Mouse (Mus musculus) left cerebral cortex, adult 2 months (tissue): ENCODE measurements around the gene Gm44805. TPM values are rescaled to one million over a fixed set of nuclear protein-coding genes. Genes with fewer than 3 reads are reported as not detected.

Experiments
- DNase-seq, 2 experiments: peaks; one replicate each; pipeline ENCODE4 v3.0.0; 2021 to 2022; ENCODE audit warnings: low spot score in 2 of 2, mixed read lengths in 1 of 2; ENCODE audit errors: extremely low spot score in 1 of 2
- H3K27ac ChIP-seq: fragments of 200-600 bp; 2 replicates; pipeline ENCODE4 v1.8.1; 2022
- H3K4me3 ChIP-seq: fragments of 200-600 bp; 2 replicates; pipeline ENCODE4 v1.8.1; 2022
- CTCF ChIP-seq: fragments of 200-600 bp; IDR thresholded peaks from 2 replicates; pipeline ENCODE4 v1.8.1; 2022; ENCODE audit warnings: antibody characterized with exemption, mild to moderate bottlenecking, moderate library complexity
- intact Hi-C: fragments of 180-260 bp; cut with DNase I; formaldehyde crosslinking; loops from one replicate; pipeline ENCODE4 v1.15.1; 2025
- long read RNA-seq, 2 experiments: library from polyadenylated mRNA; stranded (forward); transcript quantifications; one replicate each; pipeline ENCODE4 v2.0.0; 2021; ENCODE audit warnings: borderline mapping rate in 2 of 2
- total RNA-seq, 2 experiments: library from RNA; stranded (reverse); gene quantifications; 2 replicates each; pipeline ENCODE4 v1.2.3; 2021

Gm44805 gene
- not detected for total RNA-seq
- long read RNA-seq, experiment 1 = 0 reads
- long read RNA-seq, experiment 2 = 0 reads

- no peak for TF ChIP-seq CTCF
- Histone ChIP-seq H3K4me3 (no peak within 1 kb of the TSS), H3K27ac (no peak within 1 kb of the TSS)
- intact Hi-C loops = no loop called here
- DNase-seq = no peak
Observed at GRCm38 (mm10) chr7:19681202-19681694, at the start of gene Gm44805, which contains the start of gene Apoc4. Gene Gm44805 (minus strand): TSS chr7:19681423. Gene Apoc4 (minus strand): TSS chr7:19681479.

GRCm38 (mm10) chr7:19726541-19726940 is 45.3 kb upstream of the Gm44805 start:
- no peak for TF ChIP-seq CTCF
- intact Hi-C loops = no loop called here
- no peak for DNase-seq
- no peak overlapping the region for H3K27ac ChIP-seq
- H3K4me3 ChIP-seq = no peak overlapping the region

GRCm38 (mm10) chr7:19724167-19724566 is 42.9 kb upstream of the Gm44805 start:
- intact Hi-C loops = no loop called here
- no peak overlapping the region for H3K4me3 ChIP-seq
- TF ChIP-seq CTCF = no peak
- no peak for DNase-seq
- no peak overlapping the region for H3K27ac ChIP-seq

GRCm38 (mm10) chr7:19722754-19723195 is 41.6 kb upstream of the Gm44805 start:
- no peak overlapping the region for H3K4me3 ChIP-seq
- DNase-seq = no peak
- no peak for TF ChIP-seq CTCF
- intact Hi-C loops = no loop called here
- no peak overlapping the region for H3K27ac ChIP-seq

- no peak overlapping the region for H3K27ac ChIP-seq
- intact Hi-C loops = loop anchor here (10.0 kb wide), 1 partner anchor 714 kb away; the partner anchor contains the start of gene Irf2bp1
- no peak for DNase-seq
- H3K4me3 ChIP-seq = no peak overlapping the region
- TF ChIP-seq CTCF = no peak
Observed at GRCm38 (mm10) chr7:19719200-19719599, 38.0 kb upstream of the Gm44805 start.

GRCm38 (mm10) chr7:19718297-19718952 is 37.2 kb upstream of the Gm44805 start:
- Histone ChIP-seq H3K27ac (no peak overlapping the region), H3K4me3 (no peak overlapping the region)
- intact Hi-C loops = loop anchor here (10.0 kb wide), 1 partner anchor 714 kb away; the partner anchor contains the start of gene Irf2bp1
- DNase-seq = no peak
- no peak for TF ChIP-seq CTCF

GRCm38 (mm10) chr7:19717346-19717745 is 36.1 kb upstream of the Gm44805 start:
- intact Hi-C loops = loop anchor here (10.0 kb wide), 1 partner anchor 713 kb away; the partner anchor contains the start of gene Irf2bp1
- Histone ChIP-seq H3K4me3 (no peak overlapping the region), H3K27ac (no peak overlapping the region)
- no peak for TF ChIP-seq CTCF
- DNase-seq = no peak

GRCm38 (mm10) chr7:19716822-19717221 is 35.6 kb upstream of the Gm44805 start:
- peak overlapping the region; percentile 89 for H3K27ac ChIP-seq
- no peak for DNase-seq
- H3K4me3 ChIP-seq = no peak overlapping the region
- no peak for TF ChIP-seq CTCF
- intact Hi-C loops = loop anchor here (10.0 kb wide), 1 partner anchor 712 kb away; the partner anchor contains the start of gene Irf2bp1

- no peak for DNase-seq
Observed at GRCm38 (mm10) chr7:19716055-19716682, 34.9 kb upstream of the Gm44805 start.

GRCm38 (mm10) chr7:19715239-19716054 is 34.2 kb upstream of the Gm44805 start, which contains the start of gene Tomm40:
Gene Tomm40 (minus strand): TSS chr7:19715438.
- Histone ChIP-seq H3K27ac (peak within 1 kb of the TSS; percentile 90), H3K4me3 (peak within 1 kb of the TSS; percentile 91)
- intact Hi-C loops = loop anchor here (10.0 kb wide), 1 partner anchor 711 kb away; the partner anchor contains the start of gene Irf2bp1
- TF ChIP-seq CTCF = no peak
- peak; percentile 97 to 99 for DNase-seq

More at GRCm38 (mm10) chr7:19716055-19716682, 34.9 kb upstream of the Gm44805 start:
- peak overlapping the region; percentile 89 for H3K27ac ChIP-seq
- TF ChIP-seq CTCF = no peak
- intact Hi-C loops = loop anchor here (10.0 kb wide), 1 partner anchor 711 kb away; the partner anchor contains the start of gene Irf2bp1
- H3K4me3 ChIP-seq = peak overlapping the region; percentile 48

GRCm38 (mm10) chr7:19714836-19715235 is 33.6 kb upstream of the Gm44805 start:
- intact Hi-C loops = loop anchor here (10.0 kb wide), 1 partner anchor 710 kb away; the partner anchor contains the start of gene Irf2bp1
- no peak for TF ChIP-seq CTCF
- DNase-seq = peak in 1 of 2 experiments; percentile 47
- Histone ChIP-seq H3K4me3 (peak overlapping the region; percentile 91), H3K27ac (peak overlapping the region; percentile 90)
